Mouse (Mus musculus): ENCODE results near the gene Adh1. TPM values are rescaled to one million over a fixed set of nuclear protein-coding genes. Genes with fewer than 3 reads are reported as not detected.

The Adh1 gene
- total RNA-seq, 4 experiments from 2014 or later: 318 to 7,826 (median 4,098) TPM

DNA sequence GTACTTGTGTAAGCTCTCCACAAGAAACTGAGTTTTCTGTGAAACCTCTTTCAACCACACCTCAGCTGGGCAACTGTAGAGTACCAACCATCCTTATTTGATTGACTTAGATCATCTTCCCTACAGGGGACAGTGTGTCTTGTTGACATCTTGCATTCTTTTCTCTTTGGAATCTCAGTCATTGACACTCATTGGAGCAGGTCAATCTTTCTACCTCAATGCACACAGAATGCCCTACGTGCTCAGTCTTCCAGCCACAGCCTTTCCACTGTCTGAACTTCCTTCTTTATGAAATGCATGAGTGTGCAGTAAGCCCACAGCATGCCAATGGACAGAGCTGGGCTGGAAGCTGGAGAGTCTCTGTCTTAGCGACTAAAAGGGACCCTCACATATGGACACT lies 29.9 kb downstream of the Adh1 start:
- DNase-seq: no peak

DNA sequence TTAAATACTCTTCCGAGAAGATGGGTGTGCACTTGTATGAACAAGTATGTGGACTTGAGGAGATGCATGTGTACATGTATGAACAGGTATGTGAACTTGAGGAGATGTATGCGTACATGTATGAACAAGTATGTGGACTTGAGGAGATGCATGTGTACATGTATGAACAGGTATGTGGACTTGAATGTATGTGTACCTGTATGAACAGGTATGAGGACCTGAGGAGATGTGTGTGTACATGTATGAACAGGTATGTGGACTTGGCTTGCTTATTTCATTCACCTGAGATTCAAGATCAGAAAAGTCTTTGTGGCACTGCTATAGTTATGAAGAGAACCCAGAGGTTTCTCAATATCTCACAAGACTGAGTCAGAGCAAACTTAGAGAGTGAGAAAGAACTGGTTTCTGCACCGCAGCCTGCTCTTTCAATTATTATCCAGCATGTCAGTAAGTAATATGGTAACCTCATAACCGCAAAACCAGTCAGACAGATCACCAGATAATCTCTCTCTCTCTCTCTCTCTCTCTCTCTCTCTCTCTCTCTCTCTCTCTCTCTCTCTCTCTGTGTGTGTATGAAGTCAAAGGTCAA lies 30.8 kb downstream of the Adh1 start:
- no peak for DNase-seq

DNA sequence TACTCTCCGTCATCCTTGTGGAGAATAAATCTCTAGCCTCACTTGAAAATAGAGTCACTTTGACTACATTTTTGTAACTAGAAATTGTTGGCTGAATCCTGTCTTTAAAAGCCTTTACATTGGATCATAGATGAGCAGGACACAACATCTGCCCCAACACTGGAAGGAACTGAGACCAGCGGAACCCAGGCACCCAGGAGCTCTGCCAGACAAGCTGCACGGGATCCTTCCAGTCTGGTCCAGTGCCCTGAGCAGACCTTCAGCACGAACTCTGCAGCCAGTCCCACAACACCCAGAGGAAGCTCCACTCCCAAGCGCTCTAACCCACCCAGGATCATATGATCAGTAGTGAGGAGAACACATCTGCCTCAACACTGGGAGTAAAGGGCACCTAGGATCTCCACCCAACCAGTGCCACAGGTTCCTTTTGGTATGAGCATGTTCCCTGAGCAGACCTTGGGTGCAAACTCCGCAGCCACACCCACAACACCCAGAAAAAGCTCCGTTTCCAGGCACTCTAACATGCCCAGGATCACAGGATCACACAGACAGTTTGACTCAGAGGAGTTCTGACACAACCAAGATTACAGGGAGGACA lies 32.6 kb downstream of the Adh1 start:
- DNase-seq: no peak

DNA sequence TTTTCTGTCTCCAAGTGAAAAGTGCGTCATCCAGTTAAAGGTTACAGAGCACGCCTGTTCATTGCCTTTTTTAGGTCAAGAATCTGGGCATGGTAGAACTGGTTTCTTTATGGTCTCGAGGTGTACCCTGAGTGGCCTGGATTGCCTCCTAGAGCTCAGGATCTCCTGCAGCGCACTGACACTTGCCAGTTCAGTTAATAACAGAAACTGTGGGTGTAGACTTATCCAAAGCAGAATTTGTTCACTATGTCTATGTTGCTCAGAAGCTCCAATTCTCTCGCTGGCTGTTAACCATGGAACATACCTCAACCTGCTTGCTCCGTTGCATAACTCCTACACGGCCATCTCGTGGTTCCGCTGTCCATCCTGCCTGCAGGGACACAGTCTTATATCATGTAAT lies 39.3 kb downstream of the Adh1 start:
- DNase-seq: no peak

DNA sequence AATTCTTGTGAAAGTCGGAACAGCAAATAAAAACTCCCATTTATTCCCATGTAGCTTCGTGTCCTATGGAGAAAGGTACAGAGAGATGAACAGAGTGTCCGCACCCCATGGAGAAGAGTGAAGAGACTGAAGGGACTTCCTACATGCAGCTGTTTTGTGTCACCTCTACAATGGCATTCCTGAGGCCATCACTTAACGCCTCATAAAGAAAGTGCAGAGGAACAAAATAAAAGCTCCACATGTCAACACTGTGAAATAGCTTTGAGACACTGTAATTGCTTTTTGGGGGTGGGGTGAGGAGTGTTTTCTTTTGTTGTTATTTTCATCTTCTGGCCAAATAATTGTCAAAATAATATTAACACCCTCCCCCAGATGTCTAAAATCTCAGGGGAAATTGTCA lies 41.9 kb downstream of the Adh1 start:
- DNase-seq: no peak

DNA sequence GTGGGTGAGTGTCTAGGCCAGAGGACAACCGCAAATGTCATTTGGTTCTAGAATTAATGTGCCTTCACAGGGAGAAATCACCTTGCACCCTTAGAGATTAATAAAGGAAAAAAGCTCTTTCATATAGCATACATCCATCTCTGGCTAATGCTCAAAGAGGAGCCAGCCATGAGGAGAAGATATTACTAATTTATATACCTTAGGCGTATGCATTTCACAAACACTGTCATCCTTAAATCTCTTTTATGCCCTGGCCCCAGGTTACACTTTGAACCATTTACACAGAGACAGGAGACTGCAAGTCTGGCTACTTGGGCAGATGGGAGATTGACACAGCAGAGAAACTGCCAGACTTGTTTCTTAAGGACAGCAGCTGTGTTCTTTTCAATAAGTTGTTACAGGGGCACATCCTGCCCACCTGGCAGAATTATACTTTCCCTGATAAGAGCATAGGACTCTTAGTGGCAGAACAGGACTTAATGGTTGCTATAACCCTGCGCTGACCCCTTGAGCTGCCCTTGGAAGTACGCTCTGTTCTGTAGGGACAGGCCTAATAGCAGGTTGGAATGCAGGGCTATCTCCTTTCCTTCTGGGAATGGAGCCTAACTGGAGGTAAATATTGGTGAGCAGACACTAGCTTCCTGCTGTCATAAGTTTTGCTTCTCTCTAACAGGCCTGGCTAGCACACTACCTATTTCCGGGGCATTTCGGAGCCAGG lies 43.1 kb downstream of the Adh1 start:
- DNase-seq: no peak

DNA sequence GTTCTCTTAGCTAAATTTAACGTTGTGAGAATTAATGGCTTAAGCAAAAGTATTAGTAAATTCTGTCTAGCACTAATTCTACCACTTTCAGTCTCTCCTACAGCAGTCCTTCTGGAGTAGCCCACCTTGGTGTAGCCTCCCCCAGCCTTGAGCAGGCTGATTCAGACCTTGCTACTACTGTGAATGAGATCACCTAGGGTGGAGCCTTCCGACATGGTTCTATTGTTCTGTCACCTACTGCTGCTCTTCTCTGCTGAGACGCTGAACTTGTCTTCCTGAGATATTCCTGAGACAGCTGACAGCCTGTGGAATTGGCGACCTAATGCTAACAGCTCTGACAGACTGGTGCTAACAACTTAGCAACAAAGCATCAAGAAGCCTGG lies 43.7 kb downstream of the Adh1 start:
- DNase-seq: no peak

DNA sequence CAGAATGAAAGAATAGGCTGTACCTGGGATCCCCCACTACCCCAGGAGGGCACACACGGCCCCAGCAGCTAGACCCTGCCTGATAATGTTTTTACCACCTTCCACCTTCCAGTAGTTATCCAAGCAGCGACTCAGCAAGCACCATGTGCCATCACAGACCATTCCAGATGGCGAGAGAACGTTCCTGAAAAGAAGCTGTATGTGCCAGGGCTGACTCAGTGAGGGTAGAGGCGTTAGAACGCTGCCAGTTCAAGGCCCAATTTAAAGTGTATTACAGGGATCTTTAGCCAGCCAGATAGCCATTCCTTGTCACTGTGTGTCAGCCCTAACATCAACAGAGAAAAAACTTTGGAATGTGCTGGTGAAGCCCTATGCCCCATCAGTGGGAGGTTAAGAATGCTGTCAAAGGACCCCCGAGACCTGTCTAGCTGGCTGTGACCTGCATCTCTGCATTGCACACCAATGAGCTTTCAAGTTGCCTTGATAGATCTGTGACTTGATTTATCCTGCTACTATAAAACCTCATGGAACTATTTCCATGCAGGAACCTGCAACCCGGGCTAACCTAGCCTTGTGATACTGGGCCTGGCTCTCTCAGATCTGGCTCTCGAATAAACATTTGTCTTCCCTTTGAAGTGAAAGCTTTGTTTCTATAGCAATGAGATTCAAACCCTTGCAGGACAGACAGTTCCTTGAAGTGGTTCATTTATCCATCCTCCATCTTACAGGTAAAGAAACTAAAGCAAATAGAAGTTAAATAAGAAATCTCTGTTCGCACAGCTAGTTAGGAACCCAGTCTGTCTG lies 44.9 kb downstream of the Adh1 start:
- DNase-seq: no peak

DNA sequence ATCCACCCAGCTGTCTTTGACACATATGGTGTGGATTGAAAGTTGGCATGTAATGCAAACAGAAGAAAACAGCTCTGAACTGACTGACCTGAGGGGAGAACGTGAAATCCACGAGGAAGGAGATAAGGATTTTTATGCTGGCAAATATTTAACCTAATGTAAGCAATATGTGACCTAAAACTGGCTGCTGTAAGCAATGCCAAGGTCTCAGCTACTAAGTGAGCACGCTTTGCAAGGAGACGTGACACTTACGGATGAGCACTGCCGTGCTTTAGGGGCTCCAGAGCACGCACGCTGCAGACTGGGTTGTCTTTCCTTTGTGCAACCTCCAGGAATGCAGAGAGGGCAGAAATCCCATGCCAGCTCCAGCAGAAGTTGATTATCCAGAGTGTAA lies 45.5 kb downstream of the Adh1 start:
- no peak for DNase-seq

DNA sequence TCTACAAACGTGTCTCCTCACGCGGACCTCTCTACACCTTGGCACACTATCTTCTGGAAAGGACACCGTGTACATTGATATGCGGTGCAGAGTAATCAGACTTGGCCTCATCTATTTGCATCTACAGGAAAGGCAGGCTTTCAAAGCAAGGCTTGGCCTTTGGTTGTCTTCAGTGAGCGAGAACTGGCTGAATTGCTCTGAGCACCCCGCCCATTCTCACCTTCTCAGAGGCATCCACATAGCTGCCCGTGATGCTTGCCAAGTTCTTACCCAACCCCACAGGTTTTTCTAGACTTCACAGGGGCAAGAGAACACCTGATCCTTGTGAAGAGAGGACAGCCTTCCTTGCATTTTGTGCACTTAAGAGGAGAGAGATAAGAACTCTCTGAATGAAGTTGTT lies 49.1 kb downstream of the Adh1 start:
- no peak for DNase-seq

DNA sequence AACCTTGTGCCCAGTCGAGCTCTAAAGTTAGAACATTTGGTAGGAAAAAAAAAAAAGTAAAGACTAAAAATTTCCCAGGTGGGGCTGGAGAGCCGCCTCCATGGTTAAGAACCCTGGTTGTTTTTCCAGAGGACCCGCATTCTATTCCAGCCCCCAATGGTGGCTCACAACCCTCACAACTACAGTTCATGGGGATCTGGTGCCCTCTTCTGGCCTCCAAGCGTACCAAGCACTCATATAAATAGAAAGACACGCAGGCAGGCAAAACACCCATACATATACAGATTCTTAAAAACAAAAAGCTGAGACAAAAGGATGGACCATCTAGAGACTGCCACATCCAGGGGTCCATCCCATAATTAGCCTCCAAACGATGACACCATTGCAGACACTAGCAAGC lies 50.2 kb downstream of the Adh1 start:
- no peak for DNase-seq

DNA sequence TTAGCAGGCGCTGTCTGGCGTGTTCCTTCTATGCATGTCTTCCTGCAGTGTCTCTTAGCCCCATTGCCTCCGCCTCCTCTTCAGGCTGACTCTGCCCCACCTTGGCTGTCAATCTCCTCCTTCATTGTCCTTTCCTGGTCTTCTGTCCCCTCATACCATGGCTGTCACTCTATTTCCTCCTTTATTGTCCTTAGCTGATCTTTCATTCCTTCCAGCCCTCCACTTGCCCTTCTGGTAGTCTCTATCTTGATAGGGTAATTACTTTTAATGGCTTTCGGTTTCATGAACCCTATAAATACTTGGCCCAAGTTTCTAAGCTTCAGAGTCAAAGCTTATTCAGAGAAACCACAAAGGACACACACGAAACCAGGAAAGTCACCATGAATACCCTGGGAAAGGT lies 52.2 kb downstream of the Adh1 start, which contains the start of gene Adh6a:
Gene Adh6a (plus strand): TSS at position 322 of the 400 bp plus-strand sequence.
- no peak for DNase-seq

DNA sequence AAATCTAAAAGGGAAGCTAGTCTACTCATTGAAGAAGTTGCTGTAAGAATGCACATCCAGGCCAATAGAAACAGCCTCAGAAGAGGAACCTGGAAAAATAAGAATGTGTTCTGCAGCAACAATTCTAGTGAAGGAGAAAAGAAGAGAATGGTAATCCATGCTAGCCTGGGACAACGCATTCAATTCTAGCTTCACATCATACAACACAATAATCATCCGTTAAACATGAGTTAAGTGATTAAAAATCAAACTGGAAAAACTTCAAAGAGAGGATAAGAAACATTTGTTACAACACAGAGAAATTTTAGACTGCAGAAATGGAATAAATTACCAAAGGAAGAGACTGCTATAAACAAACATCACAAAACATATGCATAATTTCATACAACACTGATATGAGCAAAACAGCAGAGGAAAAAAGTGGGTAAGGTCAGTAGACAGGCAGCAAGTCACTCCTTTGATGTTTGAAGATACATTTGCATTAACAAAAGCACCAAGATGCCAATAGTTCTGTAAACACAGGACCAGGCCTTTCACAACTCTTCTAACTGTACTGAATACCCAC lies 56.2 kb downstream of the Adh1 start:
- DNase-seq: no peak

DNA sequence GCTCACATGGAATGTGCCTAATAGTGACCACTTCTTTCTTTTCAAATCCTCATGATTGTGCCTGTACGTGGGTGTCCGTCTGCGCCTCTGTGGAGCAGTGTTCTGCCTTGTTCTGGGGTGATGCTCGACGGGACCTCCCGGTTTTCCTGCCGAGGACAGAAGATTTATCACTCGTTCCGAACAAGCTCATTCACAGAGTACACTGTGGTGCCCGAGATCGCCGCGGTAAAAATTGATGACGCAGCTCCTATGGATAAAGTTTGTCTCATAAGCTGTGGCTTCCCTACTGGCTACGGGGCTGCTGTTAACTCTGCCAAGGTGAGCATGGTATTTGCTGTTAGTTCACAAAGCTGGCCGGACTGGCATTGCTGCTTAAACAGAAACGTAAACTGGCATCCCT lies 64.2 kb downstream of the Adh1 start:
- no peak for DNase-seq

DNA sequence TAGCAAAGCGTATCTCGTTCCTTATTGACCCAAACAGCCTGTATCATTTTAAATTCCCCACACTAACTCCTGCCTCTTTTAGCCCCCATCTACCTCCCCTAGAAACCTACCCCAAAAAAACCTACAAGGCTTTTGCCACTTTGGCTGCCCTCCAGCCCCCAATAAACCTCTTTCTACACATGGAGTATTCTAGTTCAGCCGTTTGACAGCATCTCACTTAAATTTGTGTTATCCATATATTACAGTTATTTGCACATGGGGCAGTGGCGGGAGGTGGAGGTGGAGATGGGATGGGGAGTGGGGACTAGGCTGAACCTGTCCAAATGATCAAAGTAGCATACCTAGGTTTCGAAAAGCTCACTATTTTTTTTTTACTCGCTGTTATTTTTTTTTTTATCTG lies 64.7 kb downstream of the Adh1 start:
- DNase-seq: no peak

DNA sequence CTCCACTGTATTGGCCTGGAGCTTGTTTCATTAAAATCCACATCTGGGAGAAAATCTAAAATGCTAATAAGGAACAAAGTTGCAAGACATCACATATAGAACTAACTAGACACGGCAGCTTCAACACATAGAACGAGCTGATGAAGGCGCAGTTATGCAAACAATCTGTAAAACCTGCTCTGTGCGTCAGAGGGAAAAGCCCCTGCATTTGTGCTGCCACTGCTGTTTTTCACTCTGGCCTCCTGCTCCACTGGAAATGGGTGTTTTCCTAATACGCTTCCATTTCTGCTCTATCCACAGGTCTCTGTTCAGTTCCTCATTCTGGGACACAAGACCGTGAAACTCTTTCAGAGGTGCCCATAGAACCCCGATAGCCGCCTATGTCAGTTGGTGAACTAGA lies 73.1 kb downstream of the Adh1 start:
- DNase-seq: no peak

DNA sequence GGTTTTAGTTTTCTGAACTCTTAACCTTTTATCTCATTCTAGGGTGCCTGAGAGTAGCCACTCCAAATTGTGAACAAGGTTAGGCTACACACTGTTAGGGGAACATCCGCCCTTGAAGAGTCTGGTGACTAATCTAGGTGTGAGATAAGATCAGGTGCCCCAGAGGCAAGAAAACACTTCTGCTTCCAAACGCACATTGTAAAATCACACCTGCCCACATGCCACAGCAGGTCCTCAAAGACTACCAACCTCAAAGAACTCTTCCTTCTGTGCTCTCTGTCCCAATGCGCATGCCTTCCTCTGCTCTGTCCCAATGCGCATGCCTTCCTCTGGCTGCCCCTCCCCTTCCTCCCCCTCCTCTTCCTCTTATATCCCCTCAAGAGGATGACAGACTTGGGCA lies 73.5 kb downstream of the Adh1 start:
- no peak for DNase-seq

DNA sequence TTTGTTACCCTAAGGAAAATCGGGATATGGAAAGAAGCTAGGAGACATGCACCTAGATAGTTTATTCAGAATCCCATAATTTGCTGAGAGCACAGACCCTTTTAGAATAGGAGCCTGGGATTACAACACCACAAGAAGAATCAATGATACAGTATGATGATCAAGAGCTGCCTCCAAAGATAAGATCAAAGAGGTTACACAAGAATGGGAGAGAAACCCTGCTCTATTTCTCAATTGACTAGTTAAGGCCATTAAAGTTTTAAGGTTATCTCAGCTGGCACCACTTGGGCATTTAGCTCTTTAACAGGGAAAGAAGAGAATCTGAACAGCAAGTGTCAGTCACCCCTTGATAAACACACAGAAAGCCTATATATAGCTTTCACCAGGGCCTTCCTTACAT lies 74.8 kb downstream of the Adh1 start:
- DNase-seq: no peak

DNA sequence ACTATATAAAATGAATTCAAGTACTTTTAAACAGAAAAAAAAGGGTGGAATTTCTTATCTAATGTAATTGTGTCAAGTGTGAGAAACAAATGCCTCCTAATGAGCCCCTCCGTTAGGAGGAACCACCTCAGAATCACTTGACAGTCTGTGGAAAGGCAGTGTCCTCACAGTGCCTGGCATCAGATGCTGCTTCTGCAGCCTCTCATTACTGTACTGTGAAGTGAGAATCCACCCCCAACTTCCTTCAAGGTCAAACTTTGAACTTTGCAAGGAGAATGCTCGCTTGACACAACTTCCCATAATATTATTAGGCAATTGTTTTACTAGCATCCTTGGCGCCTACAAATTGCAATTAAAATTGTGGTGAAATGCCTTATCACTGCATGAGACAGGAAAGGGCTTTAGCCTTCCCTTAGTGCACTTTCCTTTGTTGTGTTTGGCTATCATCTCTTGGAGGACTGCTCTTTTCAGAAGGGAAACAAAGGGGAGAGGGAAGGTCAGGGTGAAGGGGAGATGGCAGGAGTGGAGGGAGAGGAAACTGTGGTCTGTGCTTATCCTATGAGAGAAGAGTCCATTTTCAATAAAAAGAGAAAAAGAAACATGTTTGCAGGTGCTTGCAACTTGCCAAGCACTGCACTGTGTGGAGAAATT lies 75.4 kb downstream of the Adh1 start:
- DNase-seq: no peak
